19 mouse cellular contexts compared by ENCODE assay signal in genomic region chr2:121544829-121545228, GRCm38 (mm10). TPM values are rescaled to one million over a fixed set of nuclear protein-coding genes. Genes with fewer than 3 reads are reported as not detected.
DNase-seq lines count a peak whose midpoint lies in the region; ATAC-seq and TF ChIP-seq lines count a peak whose summit lies in the region.
"Had no signal": no experiment of that assay in that cellular context is flagged by ENCODE, and none has a peak within 500 bp of the region (broad histone marks: within the 10 kb centered on the region; RNA-seq: fewer than 3 reads in every experiment).

No protein-coding gene starts in this region.

- 96% methylated on average over 3 of the region's 3 CpGs for WGBS in kidney, postnatal 0 days
- WGBS in midbrain, embryonic 11.5 days, result 85% methylated on average over 3 of the region's 3 CpGs
- 90% methylated on average over 3 of the region's 3 CpGs for WGBS in midbrain, embryonic 15.5 days

- no peaks in the 10 kb centered on the region for H3K27me3 ChIP-seq in kidney, postnatal 0 days (ENCODE audit: insufficient read depth, low read length)
- no peaks in the 10 kb centered on the region for H3K27me3 ChIP-seq in midbrain, embryonic 11.5 days (ENCODE audit: control insufficient read depth, insufficient read depth, low read length)
- no peaks in the 10 kb centered on the region for H3K27me3 ChIP-seq in midbrain, embryonic 15.5 days (replicated peaks)
- H3K27me3 ChIP-seq: forebrain, embryonic 13.5 days; heart, embryonic 12.5 days; midbrain, embryonic 13.5 days had no signal

- TF ChIP-seq CTCF in kidney, postnatal 0 days (IDR thresholded peaks at IDR 0.05; ENCODE audit: low read depth), result peak; percentile 25; the same call in 1 of the 2 replicates

- H3K27ac ChIP-seq in kidney, postnatal 0 days, result no peak overlapping the region
- no peak overlapping the region for H3K27ac ChIP-seq in midbrain, embryonic 11.5 days (ENCODE audit: low read depth, low read length)
- no peak overlapping the region for H3K27ac ChIP-seq in midbrain, embryonic 15.5 days
- H3K27ac ChIP-seq: forebrain, embryonic 13.5 days; midbrain, embryonic 13.5 days had no signal

- H3K4me2 ChIP-seq in kidney, postnatal 0 days (ENCODE audit: low read length), result no peak overlapping the region
- H3K4me2 ChIP-seq in midbrain, embryonic 11.5 days, result no peak overlapping the region
- no peak overlapping the region for H3K4me2 ChIP-seq in midbrain, embryonic 15.5 days
- H3K4me2 ChIP-seq: forebrain, embryonic 13.5 days; heart, embryonic 12.5 days; midbrain, embryonic 13.5 days had no signal

- H3K36me3 ChIP-seq in kidney, postnatal 0 days (ENCODE audit: insufficient read depth, low read length), result peaks cover 8% of the 10 kb centered on the region; the same call in 1 of the 2 replicates
- H3K36me3 ChIP-seq in midbrain, embryonic 11.5 days (ENCODE audit: control insufficient read depth, insufficient read depth, low read length), result peaks cover 10% of the 10 kb centered on the region
- H3K36me3 ChIP-seq in midbrain, embryonic 15.5 days (replicated peaks), result peaks cover 24% of the 10 kb centered on the region; the same call in 1 of the 2 replicates

- no peak overlapping the region for H3K9ac ChIP-seq in kidney, postnatal 0 days (ENCODE audit: low read depth, low read length)
- H3K9ac ChIP-seq in midbrain, embryonic 11.5 days (ENCODE audit: low read length), result no peak overlapping the region
- no peak overlapping the region for H3K9ac ChIP-seq in midbrain, embryonic 15.5 days
- H3K9ac ChIP-seq: forebrain, embryonic 13.5 days; heart, embryonic 12.5 days; midbrain, embryonic 13.5 days had no signal

- H3K4me1 ChIP-seq in kidney, postnatal 0 days (replicated peaks; ENCODE audit: insufficient read depth, low read length), result no peaks in the 10 kb centered on the region
- H3K4me1 ChIP-seq in midbrain, embryonic 11.5 days (ENCODE audit: control insufficient read depth, insufficient read depth, low read length), result no peaks in the 10 kb centered on the region
- no peaks in the 10 kb centered on the region for H3K4me1 ChIP-seq in midbrain, embryonic 15.5 days
- H3K4me1 ChIP-seq: forebrain, embryonic 13.5 days; midbrain, embryonic 13.5 days had no signal

- ATAC-seq in kidney, postnatal 0 days (replicated peaks; ENCODE audit: low FRiP score, low read depth), result no peak
- no peak for ATAC-seq in midbrain, embryonic 11.5 days (ENCODE audit: low FRiP score)
- ATAC-seq in midbrain, embryonic 15.5 days (replicated peaks), result no peak
- peak; percentile 58; the same call in 1 of the 2 replicates for ATAC-seq in megakaryocyte-erythroid progenitor cell, adult 5-6 weeks (replicated peaks; ENCODE audit: low FRiP score, low TSS enrichment, poor library complexity, severe bottlenecking)
- no peak for ATAC-seq in frontal cortex, adult (ENCODE audit: low TSS enrichment)
- ATAC-seq: forebrain, embryonic 13.5 days; hindbrain, embryonic 16.5 days; midbrain, embryonic 13.5 days had no signal

- no peaks in the 10 kb centered on the region for H3K9me3 ChIP-seq in kidney, postnatal 0 days (replicated peaks; ENCODE audit: low read length)
- H3K9me3 ChIP-seq in midbrain, embryonic 11.5 days (ENCODE audit: control insufficient read depth, low read length), result no peaks in the 10 kb centered on the region
- no peaks in the 10 kb centered on the region for H3K9me3 ChIP-seq in midbrain, embryonic 15.5 days
- H3K9me3 ChIP-seq: forebrain, embryonic 13.5 days; heart, embryonic 12.5 days; midbrain, embryonic 13.5 days had no signal

- DNase-seq in kidney, postnatal 0 days (ENCODE audit: low spot score), result no peak
- DNase-seq in kidney, postnatal 10 days, result no peak
- peak; percentile 57 for DNase-seq in midbrain, embryonic 11.5 days (ENCODE audit: low spot score, missing footprints)
- DNase-seq in ES-CJ7 (ENCODE audit: low read depth, low spot score), result peak; percentile 38
- DNase-seq: adrenal gland, adult 2 months; cerebellum, postnatal 10 days; heart, postnatal 4 days; kidney, adult 18-20 months; kidney, postnatal 4 days; liver; lung, postnatal 10 days; thymus, adult 2 months had no signal

- H3K4me3 ChIP-seq in kidney, postnatal 0 days (replicated peaks; ENCODE audit: low read depth, low read length), result no peak overlapping the region
- H3K4me3 ChIP-seq in midbrain, embryonic 11.5 days (ENCODE audit: low read depth, low read length), result no peak overlapping the region
- no peak overlapping the region for H3K4me3 ChIP-seq in midbrain, embryonic 15.5 days
- H3K4me3 ChIP-seq: forebrain, embryonic 13.5 days; heart, embryonic 12.5 days; midbrain, embryonic 13.5 days had no signal

RNA-seq across cellular contexts. Expression of gene Wdr76, which starts 38.3 kb away (rescaled TPM):
- polyA plus RNA-seq in kidney, postnatal 0 days (2015; fragmentation: Nextera tagmentation; extraction: Ambion mirVana), result 5.3 and 5.5 TPM in 2 replicates
- 13.4 and 14.6 TPM in 2 replicates for polyA plus RNA-seq in midbrain, embryonic 11.5 days (2014; fragmentation: Nextera tagmentation; extraction: Ambion mirVana)
- 4.5 and 4.8 TPM in 2 replicates for polyA plus RNA-seq in midbrain, embryonic 15.5 days (2015; fragmentation: Nextera tagmentation; extraction: Ambion mirVana)
- total RNA-seq in megakaryocyte-erythroid progenitor cell, adult 5-6 weeks (2014; fragmentation: Nextera tagmentation), result 37.9 and 52.7 TPM in 2 replicates
- 41.7 and 55.8 TPM in 2 replicates for total RNA-seq in megakaryocyte-erythroid progenitor cell, adult 5-6 weeks (2017)

RNA-seq across cellular contexts. Expression of gene Mfap1a, which starts 38.4 kb away (rescaled TPM):
- polyA plus RNA-seq in kidney, postnatal 0 days (2015; fragmentation: Nextera tagmentation; extraction: Ambion mirVana), result 16.6 and 18.8 TPM in 2 replicates
- polyA plus RNA-seq in midbrain, embryonic 11.5 days (2014; fragmentation: Nextera tagmentation; extraction: Ambion mirVana), result 27.0 and 27.9 TPM in 2 replicates
- 33.1 and 33.6 TPM in 2 replicates for polyA plus RNA-seq in midbrain, embryonic 15.5 days (2015; fragmentation: Nextera tagmentation; extraction: Ambion mirVana)
- total RNA-seq in megakaryocyte-erythroid progenitor cell, adult 5-6 weeks (2014; fragmentation: Nextera tagmentation), result 18.6 and 26.6 TPM in 2 replicates
- total RNA-seq in megakaryocyte-erythroid progenitor cell, adult 5-6 weeks (2017), result 34.0 and 45.9 TPM in 2 replicates

Comparison
In these comparisons a context has a peak if more than half of its experiments do, and no peak if none do; other contexts are left out.
1. DNase-seq: peak in midbrain, embryonic 11.5 days (single experiment) and ES-CJ7 (single experiment); none in kidney, postnatal 0 days (single experiment) and kidney, postnatal 10 days (single experiment).